Mouse (Mus musculus): ENCODE measurements around the gene Sncg. TPM values are rescaled to one million over a fixed set of nuclear protein-coding genes. Genes with fewer than 3 reads are reported as not detected.
"Not testable (repeated sequence)": the region's sequence is repeated elsewhere in the genome, so short reads cannot be mapped to it uniquely, and the experiment has no call there.

The Sncg gene
- total RNA-seq, 2 experiments from 2014 or later: 3.3 to 34.6 TPM

DNA sequence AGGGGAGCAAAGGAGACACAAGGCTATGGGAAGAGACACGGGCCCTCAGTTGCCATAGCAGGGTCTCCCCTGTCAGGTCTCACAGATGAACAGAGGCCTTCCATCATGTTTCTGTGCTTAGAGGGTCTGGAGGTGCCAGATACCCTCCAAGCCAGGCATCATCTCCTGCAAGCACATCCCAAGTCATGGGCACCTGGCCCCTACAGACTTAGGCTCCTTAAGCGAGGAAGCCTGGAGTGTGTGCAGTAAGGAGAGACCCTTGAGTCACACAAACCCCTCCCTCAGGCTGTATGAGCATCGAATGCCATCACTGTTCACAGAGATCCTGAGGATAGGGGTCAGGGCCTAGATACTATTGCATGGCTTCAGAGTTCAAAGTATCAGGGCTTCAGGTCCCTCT, 3.7 kb downstream of the Sncg start:
- no peak for DNase-seq

DNA sequence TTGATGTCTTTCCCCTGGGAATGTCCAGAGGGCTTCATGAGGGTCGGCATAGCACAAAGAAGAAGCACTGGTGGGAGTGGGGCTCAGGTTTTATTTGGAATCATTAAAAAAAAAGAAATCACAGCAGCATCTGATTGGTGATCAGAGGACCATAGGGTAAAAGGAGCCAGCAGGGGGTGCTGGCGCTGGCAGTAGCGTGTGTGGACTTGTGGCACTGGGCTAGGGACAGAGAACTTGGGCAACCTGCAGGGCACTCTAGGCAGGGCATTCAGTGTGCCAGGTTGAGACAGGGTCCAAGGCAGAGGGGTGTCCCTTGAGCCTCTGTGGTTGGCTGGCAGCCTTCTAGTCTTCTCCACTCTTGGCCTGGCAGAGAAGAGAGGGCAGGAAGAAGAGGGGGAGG, 4.4 kb downstream of the Sncg start:
- DNase-seq: no peak

DNA sequence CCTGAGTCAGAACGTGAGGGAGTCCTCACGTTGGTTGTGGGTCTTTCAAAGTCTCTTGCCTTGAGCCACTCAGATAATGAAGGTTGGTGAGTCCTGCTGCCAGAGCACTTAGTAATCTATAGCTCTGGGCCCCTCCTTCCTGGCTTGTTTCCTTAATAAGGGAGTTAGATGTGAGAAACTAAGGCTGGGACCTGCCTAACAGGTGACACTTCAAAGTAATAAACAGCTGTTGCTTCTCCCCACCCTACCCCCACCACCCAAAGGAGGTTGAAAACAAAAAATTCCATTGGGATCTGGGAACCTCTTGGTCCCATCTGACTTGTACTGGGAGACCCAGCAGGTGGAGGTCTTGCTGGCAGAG, 9.5 kb downstream of the Sncg start:
- DNase-seq: no peak

DNA sequence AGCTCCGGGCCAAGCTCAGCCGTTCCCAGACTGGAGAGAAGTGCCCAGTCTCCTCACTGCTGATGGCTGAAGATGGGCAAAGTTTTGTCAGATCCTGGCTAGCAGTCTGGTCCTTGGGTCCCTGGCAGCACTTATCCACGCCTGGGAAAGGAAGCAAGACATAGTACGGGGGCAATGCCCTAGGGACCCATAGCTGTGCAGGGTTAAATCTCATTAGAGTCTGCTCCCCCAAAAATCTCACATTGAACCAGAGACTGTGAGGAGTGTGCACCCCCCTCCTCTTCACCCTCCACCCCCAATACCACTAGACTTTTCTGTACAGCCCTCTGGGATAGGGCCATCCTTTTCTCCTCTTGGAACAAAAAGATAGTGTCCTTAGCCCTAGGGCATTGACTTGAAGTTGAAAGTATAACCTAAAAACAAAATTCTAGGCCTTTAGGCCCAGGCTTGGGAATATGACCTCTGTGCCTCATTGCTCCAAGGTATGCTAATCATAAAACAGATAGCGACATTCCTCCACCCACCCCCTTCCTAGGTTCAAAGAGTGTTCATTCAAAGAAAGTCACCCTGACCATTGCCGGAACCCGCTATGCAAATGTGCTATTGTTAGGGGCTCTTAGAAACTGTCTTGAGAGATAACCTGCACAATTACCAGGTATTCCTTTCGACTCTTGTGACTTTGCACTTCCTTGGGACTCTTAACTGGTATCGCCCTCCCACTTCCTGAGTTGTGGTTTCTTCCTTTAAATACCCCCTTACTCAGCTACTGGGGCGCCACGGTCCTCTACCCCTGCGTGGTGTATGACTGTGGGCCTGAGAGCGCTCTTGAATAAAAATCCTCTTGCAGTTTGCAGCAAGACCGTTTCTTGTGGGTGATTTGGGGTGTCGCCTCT, 10.1 kb downstream of the Sncg start:
- not testable (repeated sequence) for DNase-seq

DNA sequence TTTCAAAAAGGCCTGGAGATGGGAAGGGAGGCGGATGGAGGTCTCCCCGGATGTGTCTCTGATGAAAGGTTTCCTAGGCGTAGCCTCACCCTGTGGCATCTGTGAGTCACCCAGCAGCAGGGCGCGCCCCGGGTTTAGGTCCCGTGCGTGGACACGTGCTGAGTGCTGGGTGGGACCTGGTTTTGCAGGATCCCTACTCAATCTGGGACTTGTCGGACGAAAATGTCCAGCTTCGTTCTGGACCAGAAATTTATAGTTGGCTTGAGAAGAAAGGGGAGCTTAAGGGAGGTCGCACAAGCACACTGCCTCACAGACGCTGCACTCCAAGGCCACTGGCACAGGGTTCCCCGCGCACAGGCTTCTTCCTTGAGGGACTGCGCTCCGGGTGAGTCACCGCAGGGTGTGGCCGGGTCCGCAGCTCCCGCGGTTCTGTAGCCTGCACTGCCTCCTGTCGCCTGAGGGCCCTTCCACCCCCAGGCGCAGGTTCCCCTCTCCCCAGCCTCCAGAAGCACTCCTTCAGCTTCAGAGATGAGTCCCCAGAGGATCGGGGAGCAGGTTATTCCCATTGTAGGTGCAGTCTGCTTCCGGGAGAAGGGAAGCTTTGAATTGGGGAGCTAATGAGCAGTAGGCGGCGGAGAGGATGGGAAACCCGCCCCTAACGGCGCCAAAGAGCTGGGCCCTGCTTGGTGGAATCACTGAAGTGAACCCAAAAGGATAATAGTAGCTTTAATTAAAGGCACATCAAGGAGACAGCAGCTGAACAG, 10.9 kb downstream of the Sncg start:
- peak; percentile 80 for DNase-seq

DNA sequence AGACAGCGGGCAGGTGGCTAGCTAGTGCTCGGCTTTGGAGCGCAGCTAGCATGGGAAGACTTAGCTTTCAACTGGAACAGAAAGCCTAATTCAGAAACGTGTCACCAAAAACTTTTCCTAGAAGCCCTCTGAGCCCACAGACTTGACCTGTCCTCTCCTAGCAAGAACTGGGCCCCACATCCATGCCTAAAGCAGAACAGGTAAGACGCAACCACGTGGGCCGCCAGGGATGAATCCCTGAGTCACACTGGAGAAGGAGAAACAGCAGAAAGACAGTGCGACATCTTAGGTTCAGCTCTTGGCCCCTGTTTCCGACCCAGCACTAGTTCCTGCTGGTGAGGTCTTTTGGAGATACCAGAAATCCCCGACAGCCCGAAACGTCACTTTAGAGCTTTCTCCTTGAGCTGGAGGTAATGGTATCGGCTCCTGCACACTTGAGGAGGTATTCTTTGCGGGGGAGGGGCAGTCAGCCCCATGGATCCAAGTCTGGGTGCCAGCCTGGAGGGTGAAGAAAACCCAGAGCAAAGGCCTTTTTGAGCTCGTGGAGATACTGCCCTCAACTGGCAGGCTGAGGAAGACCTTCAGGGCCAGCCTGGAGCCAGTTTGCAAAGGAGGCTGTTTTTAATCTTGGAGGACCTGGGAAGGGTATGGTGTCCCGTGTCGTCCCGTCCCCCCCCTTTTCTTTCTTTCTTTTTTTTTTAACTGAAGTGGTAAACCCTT, 11.7 kb downstream of the Sncg start:
- peak; percentile 64 for DNase-seq

DNA sequence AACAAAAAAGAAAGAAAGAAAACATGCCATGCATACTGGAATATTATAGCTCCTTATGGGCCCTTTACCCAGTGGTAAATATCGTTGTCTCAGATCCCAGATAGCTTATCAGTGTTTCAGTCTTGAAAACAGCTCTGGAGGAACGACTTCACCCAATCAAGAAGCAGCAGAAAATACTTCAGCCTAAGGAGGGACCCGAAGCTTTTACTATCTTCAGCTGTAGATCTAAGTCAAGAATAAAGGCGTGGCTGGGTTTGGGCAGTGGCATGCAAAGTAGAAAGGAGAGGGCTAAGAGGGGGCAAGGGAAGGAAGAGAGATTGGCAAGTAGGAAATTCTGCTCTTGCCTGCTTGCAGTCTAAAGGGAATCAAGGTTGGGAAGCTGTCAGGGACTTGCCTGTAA, 12.5 kb downstream of the Sncg start:
- DNase-seq: no peak

DNA sequence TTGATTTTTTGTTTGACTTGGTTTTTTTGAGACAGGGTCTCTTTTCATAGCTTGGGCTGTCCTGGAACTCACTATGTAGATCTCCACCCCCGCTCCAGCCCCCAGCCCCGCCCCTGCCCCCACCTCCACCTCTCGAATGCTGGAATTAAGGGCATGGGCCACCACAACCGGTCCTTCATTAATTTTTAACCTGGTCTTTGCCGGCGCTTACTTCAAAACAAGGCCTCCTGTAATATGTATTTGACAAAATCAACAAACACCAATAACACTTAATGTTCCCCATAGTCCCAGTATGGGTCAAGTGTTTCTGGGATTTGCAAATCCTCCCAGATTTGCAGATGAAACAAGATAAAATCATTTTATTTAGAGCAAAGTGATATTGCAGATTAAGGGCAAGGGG, 14.3 kb downstream of the Sncg start:
- DNase-seq: no peak

DNA sequence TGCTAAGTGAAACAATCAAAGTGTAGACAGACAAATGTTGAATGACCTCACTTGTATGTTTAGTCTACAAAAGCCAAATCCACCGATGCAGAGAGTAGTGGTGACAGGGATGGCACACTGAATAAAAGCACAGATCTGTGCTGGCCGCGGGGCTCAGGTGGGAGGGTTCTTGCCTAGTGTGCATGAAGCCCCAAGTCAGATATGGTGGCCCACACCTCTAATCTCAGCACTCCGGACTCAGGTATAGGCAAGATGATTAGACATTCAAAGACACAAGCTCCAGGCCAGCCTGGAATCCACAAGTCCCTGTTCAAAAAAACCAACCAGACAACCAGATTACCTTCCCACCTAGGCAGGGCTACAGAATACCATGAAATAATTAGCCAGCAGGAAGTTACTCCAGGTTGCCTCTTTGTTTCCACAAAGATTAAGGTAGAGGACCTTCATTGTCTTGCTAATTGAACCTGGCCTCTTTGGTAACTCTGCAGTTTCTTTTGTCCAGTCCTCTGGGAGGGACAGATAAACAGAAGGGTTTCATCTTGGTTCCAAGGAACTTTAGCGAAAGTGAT, 14.8 kb downstream of the Sncg start:
- DNase-seq: no peak

DNA sequence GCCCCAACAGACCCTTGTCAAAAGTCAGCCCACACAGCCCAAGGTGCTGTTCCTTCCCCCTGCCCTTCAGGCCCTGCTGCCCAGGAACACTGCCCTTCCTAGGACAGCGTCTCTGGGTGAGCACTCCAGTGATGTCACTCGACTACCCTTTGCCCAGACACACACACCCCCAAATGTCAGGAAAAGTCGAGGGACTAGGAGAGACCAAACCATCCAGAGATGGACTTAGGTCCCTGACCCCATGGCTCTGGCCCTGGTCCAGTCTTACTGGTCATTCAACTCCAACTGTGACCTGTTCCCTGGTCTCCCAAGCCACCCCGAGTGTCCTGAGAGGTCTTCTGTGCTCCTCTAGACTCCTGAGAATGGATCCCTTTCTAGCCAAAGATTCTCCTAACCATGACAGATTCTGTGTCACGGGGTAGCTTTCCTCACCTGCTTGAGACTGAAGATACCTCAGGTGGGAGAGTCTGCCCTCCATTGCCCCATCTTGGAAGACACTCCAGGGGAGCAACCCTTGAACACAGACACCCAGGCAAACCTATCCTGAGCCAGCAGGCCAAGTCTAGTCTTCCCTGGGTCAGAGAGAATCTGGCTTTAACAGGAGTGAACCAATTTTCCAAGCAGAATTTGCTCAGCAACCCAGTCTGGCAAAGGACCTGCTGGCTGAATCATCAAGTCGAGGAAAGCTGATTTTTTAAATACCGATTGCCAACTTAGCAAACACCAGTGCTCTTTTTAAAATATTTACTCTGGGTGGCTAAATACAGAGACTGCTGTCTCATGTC, 16.7 kb downstream of the Sncg start:
- peak; percentile 25 for DNase-seq

DNA sequence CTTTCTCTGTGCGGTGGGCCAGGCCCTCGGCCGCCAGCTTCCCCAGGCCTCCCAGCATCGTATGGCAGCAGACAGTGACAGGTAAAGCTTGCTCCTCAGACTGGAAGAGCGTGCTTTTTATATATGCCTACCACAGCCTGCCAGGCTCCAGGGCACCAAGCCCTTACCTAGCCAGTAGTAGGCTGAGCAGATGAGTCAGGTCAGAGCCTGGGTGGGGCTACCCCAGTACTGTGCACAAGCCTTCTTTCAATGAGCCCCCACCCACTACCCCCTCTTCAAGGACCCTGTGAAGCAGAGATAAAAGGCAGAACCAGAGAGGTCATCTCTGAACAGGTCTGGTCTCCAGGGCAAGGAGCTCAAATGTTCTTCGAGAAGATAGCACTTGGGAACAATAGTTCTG, 19.3 kb downstream of the Sncg start, which contains the start of gene Fam25c:
Fam25c (minus strand) TSS at position 133 of the 400 bp plus-strand sequence.
- no peak for DNase-seq

DNA sequence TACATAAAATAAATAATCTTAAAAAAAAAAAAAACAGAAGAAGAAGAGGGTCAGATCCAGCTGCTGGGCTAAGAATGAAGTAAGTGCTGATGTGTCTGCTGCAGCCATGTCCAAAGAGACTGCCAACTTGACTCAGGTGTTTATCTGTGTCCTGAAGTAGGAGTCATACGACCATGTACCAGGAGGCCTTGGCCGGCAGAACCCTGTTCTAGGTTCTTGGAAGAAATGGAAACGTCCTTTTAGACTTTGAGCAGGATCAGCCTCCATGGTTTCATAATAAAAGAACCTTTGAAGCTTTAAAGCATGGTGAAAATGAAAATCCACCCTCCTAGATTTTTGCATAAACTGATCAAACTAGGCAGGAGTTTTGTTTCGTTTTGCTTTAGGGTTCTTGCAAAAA, 20.1 kb downstream of the Sncg start:
- DNase-seq: no peak

DNA sequence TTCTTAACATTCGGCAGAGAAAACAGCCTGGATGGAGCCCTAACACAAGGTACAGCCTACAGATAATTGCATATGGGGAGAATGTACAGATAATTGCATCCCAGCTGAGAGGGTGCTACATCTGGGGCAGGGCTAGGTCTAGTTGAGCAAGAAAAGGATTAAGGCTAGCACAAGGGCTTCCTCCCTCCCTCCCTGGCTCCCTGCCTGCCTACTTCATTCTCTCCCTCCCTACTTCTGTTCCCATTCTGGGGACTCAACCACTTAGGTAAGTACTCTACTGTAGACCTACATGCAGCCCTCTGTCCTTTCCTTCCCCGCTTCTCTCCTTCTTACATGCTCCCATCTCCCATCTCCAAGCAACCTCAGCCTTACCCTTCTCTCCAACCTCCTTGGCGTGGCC, 21.3 kb downstream of the Sncg start:
- no peak for DNase-seq

DNA sequence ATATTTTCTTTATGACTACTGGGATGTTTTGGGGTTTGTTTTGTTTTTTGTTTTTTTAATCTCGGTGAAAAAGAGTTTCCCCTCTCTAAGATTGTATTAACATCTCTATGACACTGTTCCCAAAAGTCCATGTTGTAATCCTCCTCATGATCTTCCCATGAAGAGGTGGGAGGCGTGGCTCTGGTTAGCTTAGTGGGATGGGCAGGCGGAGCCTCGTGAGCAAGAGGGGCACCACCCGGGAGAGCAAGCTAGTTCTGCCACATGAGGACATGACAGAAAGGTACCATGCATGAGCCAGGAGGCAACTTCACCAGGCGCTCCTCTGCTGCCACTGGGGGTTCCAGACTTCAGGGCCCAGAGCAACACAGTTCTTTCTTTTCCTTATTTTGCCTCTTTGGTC, 22.1 kb downstream of the Sncg start:
- no peak for DNase-seq

DNA sequence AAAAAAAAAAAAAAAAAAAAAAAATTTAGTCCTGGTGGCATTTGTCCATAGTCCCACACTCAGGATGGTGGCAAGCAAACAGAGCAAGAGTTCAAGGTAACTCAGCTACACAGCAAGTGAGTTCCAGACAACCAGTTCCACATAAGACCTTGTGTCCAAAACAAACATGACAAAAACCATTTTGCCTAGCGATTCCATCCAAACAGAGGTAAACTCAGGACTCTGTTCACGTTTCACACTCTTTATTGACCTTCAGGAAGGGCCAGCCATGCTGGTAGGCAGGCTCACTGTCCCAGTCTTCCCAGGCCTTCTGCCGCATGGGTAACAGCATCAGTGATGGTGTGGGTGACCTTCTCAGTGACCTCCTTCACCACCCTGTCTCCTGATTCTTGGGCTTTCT, 22.9 kb downstream of the Sncg start:
- no peak for DNase-seq

DNA sequence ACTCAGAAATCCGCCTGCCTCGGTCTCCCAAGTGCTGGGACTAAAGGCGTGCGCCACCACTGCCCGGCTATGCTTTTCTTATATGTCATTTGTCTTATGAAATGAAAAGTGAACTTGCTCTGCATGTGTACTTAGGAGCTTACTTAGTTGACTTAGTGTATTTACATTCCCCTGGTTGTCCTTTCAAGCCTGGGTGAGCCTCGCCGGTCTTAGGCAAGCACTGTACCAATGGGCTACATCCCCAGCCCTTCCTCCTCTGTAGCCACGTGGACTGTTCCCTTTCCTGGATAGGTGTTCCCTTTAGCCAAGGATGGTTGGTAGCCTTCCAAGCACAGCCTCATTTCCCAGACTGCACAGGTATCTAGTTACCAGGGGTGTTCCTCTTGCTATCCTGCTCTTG, 25.6 kb downstream of the Sncg start:
- peak; percentile 18 for DNase-seq

DNA sequence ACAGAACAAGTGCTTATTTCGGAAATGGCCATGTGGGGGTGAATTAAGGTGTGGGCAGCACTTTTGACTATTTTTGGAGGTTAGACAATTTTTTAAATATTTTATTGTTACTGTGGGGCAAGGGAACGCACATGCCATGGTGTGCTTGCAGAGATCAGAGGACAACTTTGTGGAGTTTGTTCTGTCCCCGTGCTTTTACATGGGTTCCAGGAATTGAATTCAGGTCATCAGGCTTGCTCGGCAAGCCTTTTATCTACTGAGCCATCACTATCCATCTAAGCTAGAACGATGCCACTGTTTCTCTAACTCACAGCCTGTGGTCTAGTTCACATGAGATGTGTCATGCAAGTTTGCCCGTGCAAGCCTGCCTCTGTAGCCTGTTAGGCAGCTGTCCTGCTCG, 26.3 kb downstream of the Sncg start:
- no peak for DNase-seq

DNA sequence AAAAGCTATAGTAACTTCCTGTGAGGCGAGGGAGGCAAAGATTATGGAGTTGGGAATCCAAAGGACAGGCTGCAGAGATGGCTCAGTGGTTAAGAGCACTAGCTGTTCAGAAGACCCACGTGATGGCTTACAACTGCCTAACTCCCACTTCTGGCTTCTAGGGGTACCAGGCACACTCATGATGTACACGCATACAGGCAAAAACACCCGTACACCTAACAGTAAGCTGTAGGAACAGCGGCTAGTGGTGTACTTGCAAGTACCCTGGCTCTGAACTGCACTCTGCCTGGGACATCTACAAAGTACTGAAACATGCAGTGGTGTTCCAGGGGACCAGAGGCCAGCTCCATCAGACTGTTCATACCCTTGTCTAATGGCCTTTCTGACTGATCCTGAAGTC, 27.5 kb downstream of the Sncg start:
- DNase-seq: no peak

DNA sequence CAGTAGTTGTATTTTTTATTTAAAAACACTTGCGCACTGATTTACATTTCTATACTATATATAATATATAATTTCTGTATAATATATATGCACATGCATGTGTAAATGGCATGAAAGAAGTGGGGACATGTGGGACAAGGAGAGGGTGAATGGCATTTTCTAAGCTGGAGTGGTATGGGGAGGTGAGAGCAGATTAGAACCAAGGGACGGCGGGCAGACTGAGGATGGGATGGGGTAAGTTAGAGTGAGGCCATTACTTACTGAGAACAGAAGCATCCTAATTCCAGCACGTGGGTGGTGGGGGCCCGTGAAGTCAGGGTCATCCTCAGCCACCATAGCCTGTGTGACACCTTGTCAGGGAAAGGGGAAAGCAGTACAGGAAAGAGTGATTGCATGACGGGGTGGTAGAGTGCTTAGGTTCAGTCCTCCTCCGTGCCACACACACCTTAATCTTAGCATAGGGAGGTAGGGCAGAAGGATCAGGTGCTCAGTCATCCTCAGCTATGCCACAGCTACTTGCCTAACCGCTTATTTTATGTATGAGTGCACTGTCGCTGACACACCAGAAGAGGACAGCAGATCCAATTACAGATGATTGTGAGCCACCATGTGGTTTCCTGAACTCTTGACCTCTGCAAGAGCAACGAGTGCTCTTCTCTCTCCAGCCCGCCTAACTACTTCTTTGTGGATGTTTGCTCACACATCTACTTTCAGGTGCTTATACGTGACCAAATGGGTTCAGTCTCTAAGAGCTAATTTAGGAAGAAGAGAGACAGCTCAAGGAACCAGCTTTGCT, 28.6 kb downstream of the Sncg start:
- no peak for DNase-seq

DNA sequence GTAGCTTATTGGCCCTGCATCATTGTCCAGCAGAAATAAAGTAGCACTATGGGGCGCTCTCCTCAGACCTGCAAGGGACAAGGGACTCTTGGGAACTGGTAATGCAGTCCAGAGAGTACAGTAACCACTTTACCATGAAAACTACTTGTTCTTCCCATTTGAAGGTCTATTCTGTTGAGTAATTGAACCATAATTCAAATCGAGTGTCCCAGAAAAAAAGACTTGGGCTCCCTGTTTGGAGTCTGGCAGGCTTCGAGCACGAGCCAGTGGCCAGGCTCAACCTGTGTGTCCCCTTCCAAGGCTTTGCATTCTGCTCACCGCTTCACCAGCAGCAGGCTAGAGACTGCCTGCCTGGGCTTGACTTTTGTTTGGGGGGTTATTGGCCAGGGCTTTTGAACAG, 30.2 kb downstream of the Sncg start:
- DNase-seq: no peak

DNA sequence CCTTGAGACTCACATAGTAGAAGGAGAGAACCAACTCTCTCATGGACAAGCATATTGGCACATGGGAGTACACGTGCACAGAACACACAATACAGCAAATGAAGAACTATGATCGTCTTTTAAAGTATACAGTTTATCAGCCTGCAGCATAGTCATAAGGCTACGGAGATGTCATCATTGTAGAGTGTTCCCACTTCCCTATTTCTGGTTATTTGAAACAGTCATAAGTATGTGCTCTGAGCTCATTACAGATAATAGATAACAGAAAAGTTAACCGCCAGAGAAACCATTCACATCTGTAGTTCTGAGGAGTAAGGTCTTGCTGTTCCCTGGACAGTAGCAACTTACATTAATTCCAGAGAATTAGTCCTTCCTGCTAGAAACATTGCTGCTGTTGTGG, 31.5 kb downstream of the Sncg start:
- no peak for DNase-seq
